Mouse (Mus musculus) frontal cortex, adult 2 months (tissue): ENCODE measurements around the gene Klk1b27. TPM values are rescaled to one million over a fixed set of nuclear protein-coding genes. Genes with fewer than 3 reads are reported as not detected.
A peak's percentile ranks its signal among the peaks of the same experiment; 100 is the strongest.
"Not testable (repeated sequence)": the region's sequence is repeated elsewhere in the genome, so short reads cannot be mapped to it uniquely, and the experiment has no call there.

Experiments
- DNase-seq, 2 experiments: peaks; one replicate each; pipeline ENCODE4 v3.0.0; 2022; ENCODE audit warnings: low spot score in 1 of 2; ENCODE audit errors: extremely low spot score in 1 of 2
- polyA plus RNA-seq: library from polyadenylated mRNA; depleted of rRNA; stranded (reverse); fragments of >200 nt; gene quantifications from 2 replicates; pipeline ENCODE4 v1.2.3, GENCODE M21; 2012; rRNA removed

Klk1b27 gene
- 0.18 TPM in 1 of 2 replicates, not detected in the other for polyA plus RNA-seq

DNA sequence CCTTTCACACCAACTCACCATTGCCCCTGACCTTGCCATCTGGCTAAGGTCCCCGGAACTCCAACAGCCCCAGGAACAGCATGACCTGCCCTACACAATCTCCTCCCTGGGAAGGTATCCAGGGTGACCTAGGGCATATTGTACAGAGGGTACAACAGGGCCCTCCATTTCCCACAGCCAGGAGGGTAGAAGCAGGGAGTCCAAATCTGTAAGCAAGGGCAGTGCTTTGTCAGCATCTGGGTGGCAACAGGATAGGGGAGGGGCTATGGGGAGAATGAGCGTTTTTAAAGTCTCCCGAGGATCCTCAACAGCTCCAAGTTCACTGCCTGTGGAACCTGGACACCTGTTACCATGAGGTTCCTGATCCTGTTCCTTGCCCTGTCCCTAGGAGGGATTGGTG lies at the start of gene Klk1b27:
Klk1b27 (plus strand) TSS at position 301 of the 400 bp plus-strand sequence.
- not testable (repeated sequence) for DNase-seq

DNA sequence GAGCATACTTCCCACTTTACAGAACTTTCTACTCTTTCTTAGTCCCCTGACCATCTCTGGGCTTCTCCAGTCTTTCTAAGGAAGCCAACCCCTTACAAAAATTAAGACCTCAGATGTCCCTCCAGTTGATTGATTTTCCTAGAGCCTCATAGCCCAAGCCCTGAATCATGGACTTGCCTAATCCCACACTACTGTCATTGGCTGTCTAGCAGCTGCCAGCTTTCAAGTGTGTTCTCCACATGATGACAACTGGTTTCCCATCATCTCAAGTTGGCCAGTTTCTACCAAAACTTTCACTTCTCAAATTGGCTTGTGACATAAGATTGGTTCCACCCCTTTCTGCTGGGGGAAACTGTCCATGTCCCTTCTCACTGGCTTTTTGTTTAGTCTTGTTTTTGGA lies 47.2 kb upstream of the Klk1b27 start:
- DNase-seq: no peak

- not testable (repeated sequence) for DNase-seq
Measured at GRCm38 (mm10) chr7:44011868-44012267, 40.2 kb upstream of the Klk1b27 start, which contains the start of gene Klk1b26. Gene Klk1b26, plus strand, starts transcription at chr7:44012168.

- DNase-seq: peak; percentile 4 to 34
Measured at GRCm38 (mm10) chr7:44014666-44015065, 37.4 kb upstream of the Klk1b27 start.

- DNase-seq: peak in 1 of 2 experiments; percentile 13
Measured at GRCm38 (mm10) chr7:44015071-44015470, 37.0 kb upstream of the Klk1b27 start.

- no peak for DNase-seq
Measured at GRCm38 (mm10) chr7:44072117-44072516, 20.0 kb downstream of the Klk1b27 start.

DNA sequence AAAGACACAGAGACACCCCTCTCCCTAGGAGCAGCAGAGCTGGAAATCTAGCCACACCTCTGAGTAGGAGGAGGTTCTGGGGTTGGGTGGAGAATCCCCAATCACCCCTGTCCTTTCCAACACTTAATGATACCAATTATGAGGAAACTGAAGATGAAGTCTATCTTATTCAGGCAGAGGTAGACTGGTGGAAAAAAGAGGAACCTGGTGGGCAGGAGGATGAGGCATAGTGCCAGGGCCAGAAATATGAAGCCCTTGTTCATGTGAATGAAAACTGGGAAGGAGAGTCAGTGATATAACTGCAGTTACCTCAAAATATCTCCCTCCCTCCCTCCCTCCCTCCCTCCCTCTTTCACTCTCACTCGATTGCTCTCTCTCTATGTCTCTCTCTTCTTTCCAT lies 25.6 kb downstream of the Klk1b27 start:
- DNase-seq: no peak

- DNase-seq: no peak
Measured at GRCm38 (mm10) chr7:44096111-44096510, 44.0 kb downstream of the Klk1b27 start.

DNA sequence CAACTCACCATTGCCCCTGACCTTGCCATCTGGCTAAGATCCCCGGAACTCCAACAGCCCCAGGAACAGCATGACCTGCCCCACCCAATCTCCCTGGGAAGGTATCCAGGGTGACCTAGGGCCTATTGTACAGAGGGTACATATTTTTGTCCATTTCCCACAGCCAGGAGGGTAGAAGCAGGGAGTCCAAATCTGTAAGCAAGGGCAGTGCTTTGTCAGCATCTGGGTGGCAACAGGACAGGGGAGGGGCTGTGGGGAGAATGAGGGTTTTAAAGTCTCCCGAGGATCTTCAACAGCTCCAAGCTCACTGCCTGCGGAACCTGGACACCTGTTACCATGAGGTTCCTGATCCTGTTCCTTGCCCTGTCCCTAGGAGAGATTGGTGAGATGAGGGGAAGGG lies 49.9 kb downstream of the Klk1b27 start, which contains the start of gene Klk1b21:
Klk1b21 (plus strand) TSS at position 301 of the 400 bp plus-strand sequence.
- not testable (repeated sequence) for DNase-seq

Other genes with a start within 250 kb of the Klk1b27 start
- gene Klk7, start 241.0 kb upstream of the Klk1b27 start, polyA plus RNA-seq: not detected in 2 replicates
- gene Klk6, start 227.8 kb upstream of the Klk1b27 start, polyA plus RNA-seq: 6.4 and 7.7 TPM in 2 replicates
- not detected in 2 replicates for gene Klk5, start 210.3 kb upstream of the Klk1b27 start, polyA plus RNA-seq
- gene Klk4, start 171.1 kb upstream of the Klk1b27 start, polyA plus RNA-seq: not detected in 2 replicates
- not detected in 2 replicates for gene Klk15, start 118.5 kb upstream of the Klk1b27 start, polyA plus RNA-seq
- not detected in 2 replicates for gene Klk1b8, start 101.6 kb upstream of the Klk1b27 start, polyA plus RNA-seq
- not detected in 2 replicates for gene Klk1b1, start 85.5 kb upstream of the Klk1b27 start, polyA plus RNA-seq
- gene Klk1b9, start 76.2 kb upstream of the Klk1b27 start, polyA plus RNA-seq: not detected in 2 replicates
- not detected in 2 replicates for gene Klk1b11, start 56.4 kb upstream of the Klk1b27 start, polyA plus RNA-seq
- not detected in 2 replicates for gene Klk1b26, start 40.1 kb upstream of the Klk1b27 start, polyA plus RNA-seq
- gene Klk1b21, start 50.0 kb downstream of the Klk1b27 start, polyA plus RNA-seq: not detected in 2 replicates
- not detected in 2 replicates for gene Klk1b22, start 60.4 kb downstream of the Klk1b27 start, polyA plus RNA-seq
- not detected in 2 replicates for gene Klk1b16, start 84.5 kb downstream of the Klk1b27 start, polyA plus RNA-seq
- not detected in 2 replicates for gene Klk1b24, start 135.9 kb downstream of the Klk1b27 start, polyA plus RNA-seq
- gene Klk1b3, start 145.9 kb downstream of the Klk1b27 start, polyA plus RNA-seq: not detected in 2 replicates
- not detected in 2 replicates for gene Klk1b4, start 155.1 kb downstream of the Klk1b27 start, polyA plus RNA-seq
- not detected in 2 replicates for gene Klk1b5, start 163.7 kb downstream of the Klk1b27 start, polyA plus RNA-seq
- gene Klk1, start 173.1 kb downstream of the Klk1b27 start, polyA plus RNA-seq: 0.25 TPM in 1 of 2 replicates, not detected in the other
- not detected in 2 replicates for gene Gm36864, start 183.9 kb downstream of the Klk1b27 start, polyA plus RNA-seq
- gene 1700028J19Rik, start 194.4 kb downstream of the Klk1b27 start, polyA plus RNA-seq: 2.1 TPM in 2 replicates
- gene 2410002F23Rik, start 194.4 kb downstream of the Klk1b27 start, polyA plus RNA-seq: 114 and 118 TPM in 2 replicates
- gene Acp4, start 205.1 kb downstream of the Klk1b27 start, polyA plus RNA-seq: not detected in 2 replicates
- 0.82 and 0.99 TPM in 2 replicates for gene Gm15517, start 209.2 kb downstream of the Klk1b27 start, polyA plus RNA-seq